Mouse (Mus musculus) right cerebral cortex, postnatal 36 days (tissue): ENCODE results near the gene Hddc2.

Experiments
- DNase-seq, 2 experiments: peaks; one replicate each; pipeline ENCODE4 v3.0.0; 2022; ENCODE audit warnings: low spot score in 2 of 2, mixed read lengths in 1 of 2

Gene Hddc2

GRCm38 (mm10) chr10:31312865-31313848 is at the start of gene Hddc2:
Gene Hddc2 (plus strand): TSS chr10:31313383.
- peak; percentile 49 for DNase-seq

- no peak for DNase-seq
Measured at GRCm38 (mm10) chr10:31272738-31273137, 40.4 kb upstream of the Hddc2 start.

DNA sequence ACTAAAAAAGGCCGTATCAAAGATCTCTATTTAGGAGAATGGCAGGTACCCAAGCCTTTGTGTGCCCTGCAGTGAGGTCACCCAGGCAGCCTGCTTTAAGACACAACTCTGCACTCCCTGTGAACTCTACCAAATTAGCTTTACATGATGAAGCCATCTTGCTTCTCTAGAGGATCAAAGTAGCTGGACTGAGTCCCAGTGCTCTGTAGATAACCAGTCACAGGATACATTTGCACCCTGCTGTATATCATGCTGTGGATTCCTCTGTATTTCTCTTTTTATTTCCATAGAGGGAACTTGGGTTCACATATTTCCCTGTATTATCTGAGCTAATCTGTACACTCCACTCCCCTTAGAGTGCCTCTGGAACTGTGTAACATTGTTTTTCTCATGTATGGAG is 40.0 kb upstream of the Hddc2 start:
- no peak for DNase-seq

- no peak for DNase-seq
Measured at GRCm38 (mm10) chr10:31287787-31288186, 25.4 kb upstream of the Hddc2 start.

DNA sequence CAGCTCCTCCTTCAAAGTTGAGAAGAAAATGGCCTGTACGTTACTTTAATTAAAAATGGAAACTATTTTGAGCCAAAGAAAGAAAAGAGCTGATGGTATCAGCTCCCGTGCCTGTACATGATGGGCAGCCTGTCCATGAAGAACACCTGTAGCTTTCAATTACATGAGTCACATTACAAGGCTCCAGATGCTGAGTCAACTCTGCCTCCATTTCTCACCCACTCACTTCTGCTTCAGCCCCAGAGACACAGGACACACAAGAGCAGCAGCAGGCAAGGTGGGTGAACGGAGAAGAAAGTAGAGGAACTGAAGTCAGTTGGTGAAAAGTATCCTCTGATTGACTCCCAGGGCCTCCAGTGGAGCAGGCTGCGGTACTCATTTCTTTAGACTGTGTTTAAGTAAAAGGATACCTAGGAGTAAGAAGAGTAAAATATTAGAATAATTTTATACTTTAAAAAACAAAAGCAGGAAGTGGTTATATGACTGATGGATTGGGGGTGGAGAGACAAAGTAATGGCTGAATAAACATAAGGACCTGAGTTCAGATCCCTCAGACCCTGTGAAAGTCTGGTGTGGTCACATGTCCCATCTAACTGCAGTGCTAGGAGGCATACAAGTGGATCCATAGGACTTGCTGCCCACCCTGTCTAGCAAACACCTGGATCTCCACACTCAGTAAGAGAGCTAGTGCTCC is 24.3 kb upstream of the Hddc2 start:
- no peak for DNase-seq

- DNase-seq: no peak
Measured at GRCm38 (mm10) chr10:31295705-31296104, 17.5 kb upstream of the Hddc2 start.

GRCm38 (mm10) chr10:31296458-31296857 is 16.7 kb upstream of the Hddc2 start:
- DNase-seq: no peak

- no peak for DNase-seq
Measured at GRCm38 (mm10) chr10:31297106-31297505, 16.1 kb upstream of the Hddc2 start.

DNA sequence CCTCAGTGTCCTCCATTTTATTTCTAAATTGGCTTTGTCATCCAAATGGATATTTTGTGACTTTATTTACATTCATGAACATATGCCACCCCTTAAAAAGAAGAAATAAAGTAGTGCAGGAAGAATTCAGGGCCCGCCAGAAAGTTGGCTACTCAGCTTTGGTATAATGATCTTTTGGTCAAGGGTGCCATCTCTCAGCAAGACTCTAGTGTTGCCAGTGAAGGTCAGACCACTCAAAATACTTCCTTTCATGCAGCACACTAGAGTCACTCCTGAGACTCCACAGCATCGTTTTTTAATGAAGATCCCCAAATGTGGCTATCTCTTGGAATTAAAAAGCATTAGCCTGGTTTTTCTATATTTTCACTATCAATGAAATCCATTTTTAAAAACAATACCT is 14.9 kb upstream of the Hddc2 start:
- no peak for DNase-seq

GRCm38 (mm10) chr10:31298921-31299574 is 14.1 kb upstream of the Hddc2 start:
- DNase-seq: peak in 1 of 2 experiments; percentile 25

DNA sequence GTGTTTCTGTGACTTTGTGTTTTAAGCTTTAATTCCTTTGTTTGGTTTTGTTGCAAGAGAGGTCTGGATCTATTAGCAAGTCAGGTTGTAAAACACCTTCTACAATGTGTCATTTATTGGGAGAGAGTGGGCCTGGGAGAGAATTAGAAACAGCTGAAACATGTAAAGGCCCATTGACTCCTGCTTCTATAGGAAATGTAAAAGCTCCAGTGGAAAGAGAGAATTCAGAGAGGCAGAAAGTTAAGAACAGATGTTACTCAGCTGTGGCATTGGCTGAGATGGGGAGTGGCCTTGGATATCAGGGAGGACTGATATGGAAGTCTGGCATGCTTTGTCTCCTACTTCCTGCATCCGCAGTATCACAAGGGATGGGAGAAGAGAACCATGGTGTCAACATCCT is 12.9 kb upstream of the Hddc2 start:
- no peak for DNase-seq

DNA sequence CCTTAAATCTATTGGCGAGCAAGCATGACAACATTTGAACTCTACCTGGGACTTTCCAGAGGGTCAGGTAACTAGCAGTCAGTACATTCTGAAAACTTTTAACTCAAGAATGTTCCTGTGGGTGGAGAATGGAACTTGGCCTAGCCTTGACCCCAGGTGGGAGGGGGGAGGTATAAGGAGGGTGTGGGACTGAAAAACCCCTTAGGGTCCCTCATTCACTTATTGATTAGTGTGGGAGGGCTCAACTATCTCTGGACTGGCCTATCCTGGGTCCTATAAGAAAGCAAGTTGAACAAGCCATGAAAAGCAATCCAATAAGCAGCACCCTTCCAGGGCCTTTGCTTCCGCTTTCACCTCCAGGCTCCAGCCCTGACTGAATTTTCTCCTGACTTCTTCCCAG is 9.7 kb upstream of the Hddc2 start:
- DNase-seq: no peak

DNA sequence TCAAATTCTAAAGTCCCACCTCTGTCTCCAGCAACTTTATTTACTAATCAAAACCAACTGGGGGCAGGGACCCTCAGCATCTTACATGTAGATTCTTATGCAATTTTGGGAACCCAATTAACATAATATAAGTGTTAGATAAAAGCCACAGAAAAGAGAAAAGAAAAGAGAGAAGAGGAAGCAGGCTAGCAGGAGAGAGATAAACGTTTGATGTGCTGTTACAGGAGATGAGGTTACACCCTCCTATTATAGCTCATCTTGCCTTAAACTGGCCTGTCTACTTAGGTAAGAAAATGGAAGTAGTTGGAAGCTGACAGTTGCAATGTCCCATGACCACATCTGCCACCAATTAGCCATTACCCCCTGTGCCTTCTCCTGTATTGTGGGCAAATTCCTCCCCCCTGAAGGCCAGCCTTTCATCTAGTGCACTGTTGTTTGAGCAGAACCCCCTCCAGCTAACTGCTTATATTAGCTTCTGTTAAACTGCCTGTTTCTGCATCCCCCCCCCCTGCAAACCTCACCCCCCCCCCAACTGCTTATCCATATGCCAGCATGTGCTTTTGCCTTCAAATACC is 6.1 kb upstream of the Hddc2 start:
- no peak for DNase-seq

- no peak for DNase-seq
Measured at GRCm38 (mm10) chr10:31318491-31318890, 5.3 kb downstream of the Hddc2 start.

DNA sequence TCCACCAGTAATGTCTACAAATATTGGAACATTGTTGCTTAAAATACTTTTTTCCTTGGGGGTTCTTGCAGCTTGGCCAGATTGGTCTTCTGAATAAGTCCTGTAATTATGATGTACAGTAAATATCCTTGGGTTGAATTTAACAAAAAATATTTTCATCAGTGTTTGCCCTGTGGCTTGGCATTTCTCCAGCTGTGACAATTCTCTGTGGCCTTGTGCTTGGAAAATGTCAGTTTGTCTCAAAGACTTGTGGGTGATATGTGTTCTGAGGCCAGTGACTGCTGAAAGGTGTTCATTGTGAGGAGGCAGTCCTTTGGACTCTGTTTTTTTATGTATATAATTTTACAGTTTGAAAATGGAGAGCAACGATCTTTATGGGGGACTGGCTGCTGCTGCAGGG is 16.3 kb downstream of the Hddc2 start:
- no peak for DNase-seq

- DNase-seq: no peak
Measured at GRCm38 (mm10) chr10:31330286-31330962, 17.2 kb downstream of the Hddc2 start.

DNA sequence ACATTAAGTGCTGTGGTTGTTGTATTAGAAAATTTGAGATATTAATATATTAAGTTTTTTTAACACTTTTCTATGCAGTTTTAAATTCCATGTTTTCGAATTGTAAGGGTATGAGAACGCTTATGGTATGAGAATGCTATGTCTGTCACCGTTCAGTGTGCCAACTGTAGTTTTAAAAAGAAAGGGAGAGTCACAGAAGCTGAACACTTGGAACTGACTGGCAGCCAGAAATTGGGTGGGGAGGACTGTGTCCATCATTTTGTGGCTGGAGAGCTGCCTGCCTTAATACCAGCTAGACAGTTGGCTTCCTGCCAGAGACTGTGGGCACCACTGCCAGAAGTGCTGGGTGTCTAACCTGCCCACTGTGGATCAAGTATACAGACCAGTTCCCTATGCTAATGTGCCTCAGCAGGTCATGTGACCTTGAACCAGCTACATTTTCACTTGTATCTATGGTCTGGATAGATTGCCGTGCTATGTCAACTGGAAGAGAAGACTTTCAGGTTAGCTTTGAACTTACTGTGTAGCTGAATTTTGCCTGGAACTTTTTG is 18.1 kb downstream of the Hddc2 start:
- DNase-seq: no peak

- DNase-seq: no peak
Measured at GRCm38 (mm10) chr10:31336432-31336831, 23.2 kb downstream of the Hddc2 start.

GRCm38 (mm10) chr10:31346401-31346800 is 33.2 kb downstream of the Hddc2 start:
- no peak for DNase-seq

- no peak for DNase-seq
Measured at GRCm38 (mm10) chr10:31351056-31351455, 37.9 kb downstream of the Hddc2 start.

GRCm38 (mm10) chr10:31352845-31353427 is 39.8 kb downstream of the Hddc2 start:
- no peak for DNase-seq
